Mouse (Mus musculus) midbrain, embryonic 11.5 days (tissue): ENCODE measurements around the gene Gpr84. TPM values are rescaled to one million over a fixed set of nuclear protein-coding genes. Genes with fewer than 3 reads are reported as not detected.

Source experiments
- ATAC-seq: fragments of 200-750 bp; cut with Nextera tagmentation; 2 replicates; pipeline ENCODE4 v1.8.0; 2017; ENCODE audit warnings: moderate TSS enrichment, moderate library complexity; ENCODE audit not compliant: low FRiP score
- DNase-seq: peaks from one replicate; pipeline ENCODE4 v3.0.0; 2015; ENCODE audit warnings: low spot score; ENCODE audit errors: missing footprints
- H3K27ac ChIP-seq: fragments of 300-500 bp; sonication (generic); 2 replicates; pipeline ENCODE4 v1.5.1; 2014; ENCODE audit warnings: low read depth, low read length
- H3K27me3 ChIP-seq: fragments of 300-500 bp; sonication (generic); 2 replicates; pipeline ENCODE4 v1.6.1; 2014; ENCODE audit warnings: mild to moderate bottlenecking, low read length, moderate library complexity, mixed read lengths; ENCODE audit not compliant: control insufficient read depth, insufficient read depth
- H3K36me3 ChIP-seq: fragments of 300-500 bp; sonication (generic); 2 replicates; pipeline ENCODE4 v1.6.1; 2014; ENCODE audit warnings: mild to moderate bottlenecking, low read length, moderate library complexity, mixed read lengths; ENCODE audit not compliant: control insufficient read depth, insufficient read depth
- H3K4me1 ChIP-seq: fragments of 300-500 bp; sonication (generic); 2 replicates; pipeline ENCODE4 v1.6.1; 2014; ENCODE audit warnings: low read length; ENCODE audit not compliant: control insufficient read depth, insufficient read depth
- H3K4me2 ChIP-seq: fragments of 300-500 bp; sonication (generic); 2 replicates; pipeline ENCODE4 v1.6.1; 2014; ENCODE audit warnings: mild to moderate bottlenecking, moderate library complexity
- H3K4me3 ChIP-seq: fragments of 300-500 bp; sonication (generic); 2 replicates; pipeline ENCODE4 v1.5.1; 2014; ENCODE audit warnings: low read depth, low read length
- H3K9ac ChIP-seq: fragments of 300-500 bp; sonication (generic); 2 replicates; pipeline ENCODE4 v1.6.1; 2014; ENCODE audit warnings: low read length
- H3K9me3 ChIP-seq: fragments of 300-500 bp; sonication (generic); 2 replicates; pipeline ENCODE4 v1.6.1; 2016; ENCODE audit warnings: low read length; ENCODE audit not compliant: control insufficient read depth
- WGBS: fragments of 180-500 bp; shearing (Covaris S2); extraction: QIAGEN DNeasy Blood & Tissue Kit; methylation state at CpG from one replicate; pipeline ENCODE4 v1.1.7; 2014; 5-methylcytosine and 5-hydroxymethylcytosine counted together
- polyA plus RNA-seq: library from polyadenylated mRNA; unstranded; fragments of >200 nt; fragmentation: Nextera tagmentation; extraction: Ambion mirVana; gene quantifications from 2 replicates; pipeline ENCODE4 v1.2.1, GENCODE M21; 2014

Gene Gpr84
- polyA plus RNA-seq = 0.12 and 0.23 TPM in 2 replicates

- no peak for ATAC-seq
- 75% methylated on average over 6 of the region's 6 CpGs for WGBS
Observed at GRCm38 (mm10) chr15:103310365-103310910, at the start of gene Gpr84. Gene Gpr84, minus strand, starts transcription at chr15:103310612.

GRCm38 (mm10) chr15:103359869-103360602 lies 49.6 kb upstream of the Gpr84 start:
- 94% methylated on average over 5 of the region's 5 CpGs for WGBS
- Histone ChIP-seq H3K9me3 (no peaks in the 10 kb centered on the region), H3K4me3 (no peak overlapping the region), H3K4me2 (no peak overlapping the region), H3K27ac (no peak overlapping the region), H3K36me3 (no peaks in the 10 kb centered on the region), H3K9ac (no peak overlapping the region), H3K27me3 (no peaks in the 10 kb centered on the region), H3K4me1 (peaks cover 5% of the 10 kb centered on the region)
- ATAC-seq (no peak), DNase-seq (no peak)

More at GRCm38 (mm10) chr15:103310365-103310910, at the start of gene Gpr84:
- Histone ChIP-seq H3K9me3 (no peaks in the 10 kb centered on the region), H3K27ac (no peak within 1 kb of the TSS), H3K4me3 (no peak within 1 kb of the TSS), H3K4me2 (no peak within 1 kb of the TSS), H3K9ac (no peak within 1 kb of the TSS), H3K27me3 (no peaks in the 10 kb centered on the region; the same call in 1 of the 2 replicates), H3K4me1 (peaks cover 28% of the 10 kb centered on the region), H3K36me3 (no peaks in the 10 kb centered on the region)
- DNase-seq = no peak

GRCm38 (mm10) chr15:103359122-103359510 lies 48.7 kb upstream of the Gpr84 start:
- Histone ChIP-seq H3K4me1 (no peaks in the 10 kb centered on the region), H3K9ac (no peak overlapping the region), H3K27me3 (no peaks in the 10 kb centered on the region), H3K36me3 (no peaks in the 10 kb centered on the region), H3K4me2 (no peak overlapping the region), H3K27ac (no peak overlapping the region), H3K4me3 (no peak overlapping the region), H3K9me3 (no peaks in the 10 kb centered on the region)
- ATAC-seq (no peak; the same call in 1 of the 2 replicates), DNase-seq (no peak)
- WGBS = 88% methylated on average over 1 of the region's 1 CpGs

GRCm38 (mm10) chr15:103358278-103359121 lies 48.1 kb upstream of the Gpr84 start:
- Histone ChIP-seq H3K4me1 (no peaks in the 10 kb centered on the region), H3K9me3 (no peaks in the 10 kb centered on the region), H3K27me3 (no peaks in the 10 kb centered on the region), H3K9ac (no peak overlapping the region), H3K27ac (no peak overlapping the region), H3K36me3 (no peaks in the 10 kb centered on the region), H3K4me2 (no peak overlapping the region), H3K4me3 (no peak overlapping the region)
- 51% methylated on average over 4 of the region's 4 CpGs for WGBS
- DNase-seq = no peak
- ATAC-seq = peak; percentile 61

GRCm38 (mm10) chr15:103357817-103358216 lies 47.4 kb upstream of the Gpr84 start:
- Histone ChIP-seq H3K27ac (no peak overlapping the region), H3K4me2 (no peak overlapping the region), H3K4me3 (no peak overlapping the region), H3K27me3 (no peaks in the 10 kb centered on the region), H3K9me3 (no peaks in the 10 kb centered on the region), H3K36me3 (no peaks in the 10 kb centered on the region), H3K9ac (no peak overlapping the region), H3K4me1 (no peaks in the 10 kb centered on the region)
- DNase-seq (no peak), ATAC-seq (no peak)
- WGBS = 85% methylated on average over 4 of the region's 4 CpGs

- ATAC-seq = no peak
- no peaks in the 10 kb centered on the region for H3K27me3 ChIP-seq
- 84% methylated on average over 4 of the region's 4 CpGs for WGBS
Observed at GRCm38 (mm10) chr15:103356130-103356529, 45.7 kb upstream of the Gpr84 start.

GRCm38 (mm10) chr15:103355420-103355819 lies 45.0 kb upstream of the Gpr84 start:
- DNase-seq = no peak
- no peak overlapping the region for H3K9ac ChIP-seq
- ATAC-seq = no peak
- 93% methylated on average over 4 of the region's 4 CpGs for WGBS
- H3K4me2 ChIP-seq = no peak overlapping the region
- H3K27ac ChIP-seq = no peak overlapping the region
- H3K4me3 ChIP-seq = no peak overlapping the region
- no peaks in the 10 kb centered on the region for H3K36me3 ChIP-seq
- no peaks in the 10 kb centered on the region for H3K4me1 ChIP-seq
- H3K27me3 ChIP-seq = no peaks in the 10 kb centered on the region
- no peaks in the 10 kb centered on the region for H3K9me3 ChIP-seq

More at GRCm38 (mm10) chr15:103356130-103356529, 45.7 kb upstream of the Gpr84 start:
- Histone ChIP-seq H3K9me3 (no peaks in the 10 kb centered on the region), H3K36me3 (no peaks in the 10 kb centered on the region), H3K4me3 (no peak overlapping the region), H3K4me1 (no peaks in the 10 kb centered on the region), H3K4me2 (no peak overlapping the region), H3K27ac (no peak overlapping the region), H3K9ac (no peak overlapping the region)
- no peak for DNase-seq

GRCm38 (mm10) chr15:103354690-103355089 lies 44.3 kb upstream of the Gpr84 start:
- 83% methylated on average over 2 of the region's 2 CpGs for WGBS
- H3K9me3 ChIP-seq = no peaks in the 10 kb centered on the region
- H3K27ac ChIP-seq = no peak overlapping the region
- H3K4me1 ChIP-seq = no peaks in the 10 kb centered on the region
- no peak overlapping the region for H3K9ac ChIP-seq
- H3K27me3 ChIP-seq = no peaks in the 10 kb centered on the region
- no peak overlapping the region for H3K4me3 ChIP-seq
- H3K36me3 ChIP-seq = no peaks in the 10 kb centered on the region
- no peak for ATAC-seq
- H3K4me2 ChIP-seq = no peak overlapping the region
- DNase-seq = no peak
